Mouse (Mus musculus) cortical plate, adult 2 months (tissue): ENCODE data around the gene Zdhhc22. TPM values are rescaled to one million over a fixed set of nuclear protein-coding genes. Genes with fewer than 3 reads are reported as not detected.
A peak's percentile ranks its signal among the peaks of the same experiment; 100 is the strongest.

ENCODE experiments used
- H3K27ac ChIP-seq: fragments of 200-500 bp; 2 replicates; pipeline ENCODE4 v1.5.1; 2012; ENCODE audit warnings: low read length, control low read depth, inconsistent platforms; ENCODE audit not compliant: insufficient read depth
- H3K4me1 ChIP-seq: fragments of 200-500 bp; 2 replicates; pipeline ENCODE4 v1.6.1; 2011; ENCODE audit warnings: low read length; ENCODE audit not compliant: control insufficient read depth, insufficient read depth
- H3K4me3 ChIP-seq: fragments of 200-500 bp; 2 replicates; pipeline ENCODE4 v1.5.1; 2011; ENCODE audit warnings: mild to moderate bottlenecking, low read length, control low read depth; ENCODE audit not compliant: insufficient read depth
- CTCF ChIP-seq: fragments of 200-500 bp; IDR thresholded peaks from 2 replicates; pipeline ENCODE4 v1.5.1; 2011; ENCODE audit warnings: mild to moderate bottlenecking, control low read depth, low read length; ENCODE audit not compliant: insufficient read depth; ENCODE audit errors: extremely low read depth
- POLR2A ChIP-seq: fragments of 200-500 bp; IDR thresholded peaks from 2 replicates; pipeline ENCODE4 v1.6.1; 2011; ENCODE audit warnings: mild to moderate bottlenecking, low read length, control low read depth; ENCODE audit not compliant: insufficient read depth; ENCODE audit errors: extremely low read depth
- polyA plus RNA-seq: library from polyadenylated mRNA; depleted of rRNA; stranded (reverse); fragments of >200 nt; gene quantifications from 2 replicates; pipeline ENCODE4 v1.2.3, GENCODE M21; 2012

The Zdhhc22 gene
- polyA plus RNA-seq, 1 experiment, result 61.1 TPM

DNA sequence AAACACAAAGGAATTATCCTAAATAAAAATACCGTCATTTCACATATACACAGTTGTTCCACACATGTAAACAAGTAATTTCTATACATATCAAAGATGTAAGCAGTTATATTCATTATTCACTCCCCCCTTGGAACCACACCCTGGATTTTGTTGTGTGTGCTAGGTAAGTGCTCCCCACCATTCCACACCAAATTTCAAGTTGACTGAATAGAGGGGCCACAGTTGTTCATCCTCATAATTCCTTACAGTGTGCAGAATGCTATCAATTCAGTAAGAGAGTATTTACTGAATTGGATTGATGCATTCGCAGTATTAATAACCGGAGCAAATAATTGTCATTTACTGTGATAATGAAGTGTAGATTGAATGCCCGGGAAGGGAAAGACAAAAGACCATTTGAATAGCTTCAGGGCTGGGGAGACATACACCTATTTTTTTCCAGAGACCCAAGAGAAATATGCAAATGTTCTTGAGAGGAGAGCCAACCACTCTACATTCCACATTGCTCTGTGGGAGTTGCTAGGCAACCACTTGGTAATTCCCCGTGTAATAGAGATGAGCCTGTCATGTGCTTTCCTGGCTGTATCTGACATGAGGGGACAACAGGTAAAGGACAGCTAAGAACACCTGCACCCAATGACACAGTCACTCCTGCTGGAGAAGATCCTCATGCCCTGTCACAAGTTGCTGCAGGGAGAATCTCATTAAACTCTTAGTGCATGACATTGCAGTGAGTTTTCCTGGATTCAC, 48.3 kb downstream of the Zdhhc22 start:
- no peak overlapping the region for H3K27ac ChIP-seq

DNA sequence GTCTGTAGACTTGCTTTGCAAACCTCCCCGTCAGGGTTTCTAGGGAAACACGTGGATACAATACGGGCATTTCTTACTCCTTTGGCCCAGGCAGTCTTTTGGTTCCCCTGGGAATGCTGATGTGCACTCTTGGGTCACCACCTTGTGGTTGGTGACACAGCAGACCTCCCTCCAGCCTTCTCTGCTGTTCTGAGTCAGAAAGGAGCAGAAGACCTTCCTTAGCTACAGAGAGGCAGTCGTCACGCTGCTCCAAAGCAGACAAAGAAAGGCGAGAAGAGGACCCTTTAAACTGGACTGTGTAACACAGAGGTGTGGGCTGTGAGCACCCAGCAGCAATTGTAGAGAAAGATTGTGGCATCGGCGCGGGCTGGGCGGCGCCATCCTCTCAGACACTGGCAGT, 49.1 kb downstream of the Zdhhc22 start:
- TF ChIP-seq CTCF, result no peak
- 0 out of 2 replicates have a peak, but pooled peaks have one; percentile 11 for TF ChIP-seq POLR2A
- Histone ChIP-seq H3K4me3 (no peak overlapping the region), H3K4me1 (peaks cover 8% of the 10 kb centered on the region), H3K27ac (0 out of 2 replicates have a peak overlapping the region, but pooled peaks have one; percentile 32)

More for the DNA sequence above, 48.3 kb downstream of the Zdhhc22 start:
- TF ChIP-seq CTCF (no peak), POLR2A (0 out of 2 replicates have a peak, but pooled peaks have one; percentile 22)
- Histone ChIP-seq H3K4me1 (peaks cover 9% of the 10 kb centered on the region), H3K4me3 (no peak overlapping the region)

DNA sequence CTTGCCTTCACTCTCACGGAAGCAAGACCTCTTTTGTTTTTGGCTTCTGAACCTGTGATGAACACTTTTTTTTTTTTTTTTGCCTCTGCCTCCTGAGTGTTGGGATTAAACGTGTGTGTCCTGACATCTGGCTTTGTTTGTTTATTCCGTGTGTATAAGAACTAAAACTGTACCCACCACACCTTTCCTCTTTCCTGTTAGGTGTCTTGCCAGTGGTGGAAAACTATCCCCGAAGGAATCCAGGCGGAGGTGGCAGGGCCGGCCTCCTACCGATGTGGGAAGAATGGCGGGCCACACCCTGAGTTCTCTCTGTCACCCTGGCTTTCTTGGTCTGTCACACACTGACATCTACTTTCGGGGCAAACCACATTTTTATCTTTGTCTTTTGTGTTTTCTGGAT, 51.7 kb downstream of the Zdhhc22 start:
- H3K4me1 ChIP-seq, result peaks cover 7% of the 10 kb centered on the region
- no peak overlapping the region for H3K27ac ChIP-seq
- no peak for TF ChIP-seq CTCF
- TF ChIP-seq POLR2A, result no peak
- H3K4me3 ChIP-seq, result no peak overlapping the region

DNA sequence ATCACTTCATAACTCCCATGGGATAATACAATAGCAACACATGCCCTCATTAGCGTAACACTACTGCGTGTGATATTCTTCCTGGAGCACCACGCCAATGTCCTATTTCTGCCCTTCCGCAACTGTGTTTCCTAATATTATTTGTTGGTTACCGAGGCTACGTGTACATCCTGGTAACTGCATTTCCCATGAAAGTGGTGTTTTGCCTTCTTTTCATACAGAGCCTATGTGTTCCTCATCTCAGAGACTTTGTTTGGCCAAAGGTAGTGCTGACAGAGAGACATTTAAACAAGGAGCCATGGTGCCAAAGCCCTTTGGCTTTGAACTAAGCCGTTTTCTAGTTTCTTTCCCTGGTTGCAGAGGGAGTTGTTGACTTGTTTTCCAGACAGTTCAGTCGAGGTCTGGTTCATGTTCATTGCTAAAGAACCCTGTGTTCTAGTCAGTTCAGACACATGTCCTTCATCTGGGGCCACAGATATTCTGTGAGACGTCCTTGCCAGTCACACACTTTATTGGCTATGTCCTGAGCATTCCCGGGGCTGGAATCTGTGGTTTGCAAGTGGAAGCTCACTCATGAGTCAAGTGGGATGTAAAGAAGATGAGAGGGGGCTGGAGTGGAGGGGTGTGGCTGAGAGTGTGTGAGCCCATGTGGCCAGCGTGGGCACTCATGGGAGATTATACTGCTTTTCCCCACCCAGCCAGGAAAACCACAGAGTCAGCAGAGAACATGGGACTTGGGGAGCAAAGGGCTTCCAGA, 53.5 kb downstream of the Zdhhc22 start:
- Histone ChIP-seq H3K4me1 (peaks cover 4% of the 10 kb centered on the region), H3K27ac (peak overlapping the region; percentile 81; the same call in 1 of the 2 replicates), H3K4me3 (no peak overlapping the region)
- no peak for TF ChIP-seq POLR2A
- TF ChIP-seq CTCF, result no peak

DNA sequence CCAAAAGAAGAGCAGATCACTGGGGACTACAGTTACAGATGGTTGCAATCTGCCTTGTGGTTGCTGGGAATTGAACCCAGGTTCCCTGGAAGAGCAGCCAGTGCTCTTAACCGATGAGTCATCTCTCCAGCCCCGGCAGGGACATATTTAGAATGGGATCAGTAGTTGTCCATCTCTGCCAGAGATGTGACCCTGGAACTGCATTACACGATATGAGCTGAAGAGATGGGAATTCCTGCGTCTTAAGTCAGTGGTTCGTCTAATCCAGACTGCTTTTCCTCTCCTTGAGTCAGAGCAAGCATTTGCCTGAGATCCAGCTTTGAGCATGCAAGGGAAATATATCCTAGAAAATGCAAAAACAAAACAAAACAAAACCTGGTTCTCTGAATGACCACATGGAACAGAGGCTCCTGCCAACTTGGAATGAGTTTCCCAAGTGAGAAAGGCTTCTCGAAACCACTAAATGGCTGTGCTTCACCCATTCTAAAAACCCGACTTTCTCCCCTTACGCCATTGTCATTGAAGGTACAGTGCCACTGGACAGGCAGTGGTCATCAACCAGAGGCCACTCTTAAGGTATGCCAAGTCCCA, 54.4 kb downstream of the Zdhhc22 start:
- no peak for TF ChIP-seq POLR2A
- no peak for TF ChIP-seq CTCF
- Histone ChIP-seq H3K4me1 (no peaks in the 10 kb centered on the region; the same call in 1 of the 2 replicates), H3K27ac (no peak overlapping the region), H3K4me3 (no peak overlapping the region)

DNA sequence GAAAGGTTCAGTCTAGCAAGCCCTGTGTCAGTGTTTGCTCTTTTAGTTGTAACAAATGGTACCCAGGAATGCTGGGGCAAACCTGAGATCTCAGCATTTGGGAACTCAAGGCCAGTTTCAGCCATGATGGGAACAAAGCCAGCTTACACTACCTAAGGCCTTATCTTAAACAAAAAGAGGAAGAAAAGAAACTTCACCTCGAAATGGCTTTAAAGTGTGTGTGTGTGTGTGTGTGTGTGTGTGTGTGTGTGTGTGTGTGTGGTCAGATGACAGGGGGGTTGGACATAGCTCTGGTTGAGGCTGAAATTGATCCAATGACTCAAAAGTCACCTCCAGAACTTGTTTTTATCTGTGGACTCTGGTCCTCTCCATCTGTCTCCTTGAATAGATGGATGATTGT, 55.5 kb downstream of the Zdhhc22 start:
- Histone ChIP-seq H3K27ac (no peak overlapping the region), H3K4me1 (no peaks in the 10 kb centered on the region; the same call in 1 of the 2 replicates), H3K4me3 (no peak overlapping the region)
- TF ChIP-seq POLR2A (no peak), CTCF (no peak)

DNA sequence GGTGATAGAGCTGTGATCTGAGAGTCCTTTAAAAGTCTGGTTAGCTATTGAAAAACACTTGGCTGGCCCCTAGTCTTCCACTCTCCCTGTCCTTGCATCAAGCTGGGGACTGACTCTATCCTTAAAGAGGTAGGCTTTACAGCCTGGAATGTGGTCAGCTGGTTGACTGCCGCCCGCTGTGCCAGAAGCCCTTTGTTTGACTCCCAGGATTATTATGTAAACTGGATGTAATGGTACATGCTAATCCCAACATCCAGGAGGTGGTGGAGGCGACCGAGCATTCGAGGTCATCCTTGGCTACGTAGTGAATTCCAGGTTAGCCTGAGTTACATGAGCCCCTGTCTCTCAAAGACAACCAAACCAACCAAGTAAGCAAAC, 57.7 kb downstream of the Zdhhc22 start:
- Histone ChIP-seq H3K4me1 (no peaks in the 10 kb centered on the region; the same call in 1 of the 2 replicates), H3K27ac (peak overlapping the region; percentile 32; the same call in 1 of the 2 replicates), H3K4me3 (no peak overlapping the region)
- TF ChIP-seq POLR2A, result no peak
- no peak for TF ChIP-seq CTCF

DNA sequence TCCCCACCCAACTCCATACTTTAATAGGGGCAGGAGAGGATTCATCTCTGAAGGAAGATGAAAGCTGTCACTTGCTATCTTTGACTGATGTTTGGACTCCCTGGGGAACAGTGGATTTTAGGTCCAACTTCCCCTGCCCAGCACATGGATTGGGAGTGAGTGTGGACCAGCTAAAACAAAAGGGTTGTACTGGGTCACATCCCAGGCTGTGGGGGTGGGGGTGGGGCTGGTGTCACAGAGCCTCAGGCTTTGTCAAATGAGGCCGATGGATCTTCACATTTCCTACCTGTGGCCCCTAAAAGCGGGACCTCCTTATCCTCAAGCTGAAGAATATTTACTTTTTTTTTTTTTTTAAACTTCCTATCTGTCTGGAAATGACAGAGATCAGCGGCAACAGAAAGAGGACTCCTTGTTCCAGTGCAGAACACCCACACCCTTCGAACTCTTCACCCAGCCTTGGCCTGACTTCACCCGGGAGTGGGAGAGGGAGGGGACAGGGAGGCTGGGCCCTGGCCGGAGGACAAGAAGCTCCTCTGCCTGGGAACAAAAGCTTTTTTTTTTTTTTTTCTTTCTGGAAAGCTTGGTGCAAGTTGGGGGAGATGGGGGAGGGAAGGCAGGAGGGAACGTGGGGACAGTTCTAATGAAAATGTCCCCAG, 58.2 kb downstream of the Zdhhc22 start:
- Histone ChIP-seq H3K27ac (0 out of 2 replicates have a peak overlapping the region, but pooled peaks have one; percentile 32), H3K4me1 (no peaks in the 10 kb centered on the region; the same call in 1 of the 2 replicates), H3K4me3 (no peak overlapping the region)
- TF ChIP-seq CTCF (no peak), POLR2A (no peak)
